Mouse (Mus musculus): ENCODE results near the gene 1110065P20Rik.

DNA sequence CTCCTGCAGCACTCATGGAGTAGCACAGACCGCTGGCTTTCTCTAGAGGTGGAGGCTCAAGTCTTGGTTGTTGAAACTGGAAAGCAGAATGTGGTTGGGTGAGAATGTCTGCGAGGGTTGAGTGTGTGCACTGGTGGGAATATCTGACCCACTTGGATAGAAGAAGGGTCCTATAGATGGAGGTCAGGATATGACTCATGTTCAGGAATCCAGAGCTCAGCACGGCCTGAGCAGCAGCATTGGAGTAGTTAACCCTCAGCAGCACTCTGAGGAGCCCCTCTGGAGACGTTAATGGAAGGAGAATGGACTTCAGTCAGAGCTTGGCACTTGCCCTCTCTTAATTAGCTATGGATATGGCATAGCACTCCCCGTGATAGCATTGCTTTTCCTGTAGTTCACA, 21.3 kb downstream of the 1110065P20Rik start:
- TF ChIP-seq CTCF (IDR thresholded peaks at IDR 0.05; ENCODE audit: insufficient read depth, low read length), result no peak
- no peak for TF ChIP-seq POLR2A (IDR thresholded peaks at IDR 0.05; ENCODE audit: borderline replicate concordance, extremely low read depth, low read depth, low read length)
